Mouse (Mus musculus) bone marrow, adult 2 months (tissue): ENCODE measurements around the gene Eml2.

Experiments
- CTCF ChIP-seq: fragments of 200-500 bp; IDR thresholded peaks from 2 replicates; pipeline ENCODE4 v1.5.1; 2011; ENCODE audit warnings: low read length, control low read depth; ENCODE audit not compliant: control insufficient read depth, insufficient read depth
- POLR2A ChIP-seq: fragments of 200-500 bp; IDR thresholded peaks from 2 replicates; pipeline ENCODE4 v1.6.1; 2011; ENCODE audit warnings: low read depth, mild to moderate bottlenecking, control low read depth, low read length, borderline replicate concordance; ENCODE audit not compliant: control insufficient read depth

DNA sequence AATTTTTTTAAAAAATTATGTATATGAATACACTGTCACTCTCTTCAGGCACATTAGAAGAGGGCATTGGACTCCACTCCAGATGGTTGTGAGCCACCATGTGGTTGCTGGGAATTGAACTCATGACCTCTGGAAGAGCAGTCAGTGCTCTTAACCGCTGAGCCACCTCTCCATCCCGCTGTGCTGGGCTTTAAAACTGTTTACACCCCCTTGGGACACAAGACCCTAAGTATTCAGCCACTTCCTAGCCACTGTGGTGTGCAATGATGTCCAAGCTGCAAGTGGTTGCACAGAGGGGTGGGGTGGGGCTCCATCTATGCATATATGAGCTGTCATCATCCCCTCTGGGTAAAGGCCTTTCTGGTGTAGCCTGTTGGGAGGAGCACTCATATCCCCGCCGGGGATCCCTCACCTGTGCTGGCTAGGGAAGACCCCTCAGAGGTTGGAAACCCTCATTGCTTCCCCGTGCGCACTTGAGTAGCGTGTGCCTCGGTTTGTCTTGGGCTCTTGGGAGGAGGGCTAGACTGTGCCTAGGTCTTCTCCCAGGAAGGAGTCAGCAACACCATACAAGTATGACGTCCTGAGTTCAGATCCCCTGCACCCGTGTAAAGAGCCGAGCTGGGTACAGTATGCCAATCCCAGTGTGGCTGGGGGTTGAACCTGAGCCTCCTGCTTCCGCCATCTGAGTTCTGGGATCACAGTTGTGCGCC, 32.1 kb downstream of the Eml2 start:
- no peak for TF ChIP-seq CTCF
- no peak for TF ChIP-seq POLR2A
